Mouse (Mus musculus) heart, embryonic 15.5 days (tissue): ENCODE results near the gene Naip6. TPM values are rescaled to one million over a fixed set of nuclear protein-coding genes. Genes with fewer than 3 reads are reported as not detected.
"Not testable (repeated sequence)": the region's sequence is repeated elsewhere in the genome, so short reads cannot be mapped to it uniquely, and the experiment has no call there.

ENCODE experiments used
- ATAC-seq: fragments of 200-750 bp; cut with Nextera tagmentation; replicated peaks from 2 replicates; pipeline ENCODE4 v1.8.0; 2017; ENCODE audit warnings: low read depth, moderate TSS enrichment; ENCODE audit not compliant: insufficient number of reproducible peaks, insufficient read depth, low FRiP score
- H3K27ac ChIP-seq: fragments of 300-500 bp; sonication (generic); 2 replicates; pipeline ENCODE4 v1.5.1; 2015; ENCODE audit warnings: mild to moderate bottlenecking, inconsistent platforms
- H3K27me3 ChIP-seq: fragments of 300-500 bp; sonication (generic); 2 replicates; pipeline ENCODE4 v1.6.1; 2015; ENCODE audit warnings: inconsistent platforms
- H3K36me3 ChIP-seq: fragments of 300-500 bp; sonication (generic); 2 replicates; pipeline ENCODE4 v1.6.1; 2015; ENCODE audit warnings: mild to moderate bottlenecking, inconsistent platforms
- H3K4me1 ChIP-seq: fragments of 300-500 bp; sonication (generic); replicated peaks from 2 replicates; pipeline ENCODE4 v1.6.1; 2015; ENCODE audit warnings: inconsistent platforms
- H3K4me2 ChIP-seq: fragments of 300-500 bp; sonication (generic); 2 replicates; pipeline ENCODE4 v1.6.1; 2015; ENCODE audit warnings: inconsistent platforms, mild to moderate bottlenecking, moderate library complexity
- H3K4me3 ChIP-seq: fragments of 300-500 bp; sonication (generic); 2 replicates; pipeline ENCODE4 v1.5.1; 2015; ENCODE audit warnings: mild to moderate bottlenecking, inconsistent platforms
- H3K9ac ChIP-seq: fragments of 300-500 bp; sonication (generic); 2 replicates; pipeline ENCODE4 v1.6.1; 2015; ENCODE audit warnings: mild to moderate bottlenecking, inconsistent platforms
- H3K9me3 ChIP-seq: fragments of 300-500 bp; sonication (generic); replicated peaks from 2 replicates; pipeline ENCODE4 v1.6.1; 2016; ENCODE audit warnings: inconsistent platforms
- WGBS: fragments of 180-500 bp; shearing (Covaris S2); methylation state at CpG from one replicate; pipeline ENCODE4 v1.1.7; 2015; ENCODE audit warnings: mixed read lengths; 5-methylcytosine and 5-hydroxymethylcytosine counted together
- polyA plus RNA-seq: library from polyadenylated mRNA; unstranded; fragments of >200 nt; fragmentation: Nextera tagmentation; extraction: Ambion mirVana; gene quantifications from 2 replicates; pipeline ENCODE4 v1.2.1, GENCODE M21; 2015

The Naip6 gene
- polyA plus RNA-seq, 1 experiment from 2014 or later: 0.06 TPM

DNA sequence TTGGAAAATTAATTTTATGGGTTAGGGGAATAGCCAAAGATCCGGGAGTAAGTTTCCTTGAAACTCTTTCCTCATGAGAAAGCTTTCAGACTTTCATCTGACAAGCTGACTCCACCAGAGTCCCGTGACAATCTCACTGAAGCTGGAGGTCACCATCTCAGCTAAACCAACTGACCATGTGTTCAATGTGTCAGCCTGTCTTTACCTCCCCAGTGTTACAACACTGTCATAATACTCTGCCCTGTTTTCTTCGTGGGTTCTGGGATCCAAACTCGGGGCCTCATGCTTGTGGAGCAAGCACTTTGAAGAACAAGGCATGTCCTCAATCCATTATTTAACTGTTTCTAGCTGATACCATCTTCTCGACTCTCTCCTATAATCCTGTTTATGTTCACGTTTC, 61.5 kb downstream of the Naip6 start:
- ATAC-seq, H3K36me3 ChIP-seq, H3K9ac ChIP-seq, H3K27ac ChIP-seq, H3K4me2 ChIP-seq, H3K4me3 ChIP-seq, H3K27me3 ChIP-seq, H3K9me3 ChIP-seq, H3K4me1 ChIP-seq: not testable (repeated sequence)
- 74% methylated on average over 6 of the region's 6 CpGs for WGBS

DNA sequence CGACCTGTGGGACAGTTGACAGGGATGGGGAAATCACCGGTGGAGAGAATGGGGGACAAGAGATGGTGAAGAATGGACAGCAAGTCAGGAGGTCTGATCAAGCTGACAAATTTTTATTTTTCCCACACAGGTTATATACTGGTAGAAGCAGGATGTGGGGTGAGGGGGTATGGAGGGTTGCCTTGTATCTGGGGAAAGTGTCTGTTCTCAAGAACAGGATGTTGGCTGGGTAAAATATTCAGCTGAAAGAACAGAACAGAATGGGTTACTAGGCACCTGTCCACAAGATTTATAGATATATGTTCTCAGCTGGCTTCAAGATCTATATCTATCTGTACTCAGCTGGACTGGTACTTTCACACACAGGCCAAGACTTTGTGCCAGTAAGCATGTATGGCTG, 65.6 kb downstream of the Naip6 start:
- H3K9ac ChIP-seq, H3K27ac ChIP-seq, H3K9me3 ChIP-seq, H3K4me1 ChIP-seq, H3K27me3 ChIP-seq, H3K4me3 ChIP-seq, ATAC-seq, H3K36me3 ChIP-seq, H3K4me2 ChIP-seq: not testable (repeated sequence)
- 75% methylated on average over 2 of the region's 2 CpGs for WGBS

DNA sequence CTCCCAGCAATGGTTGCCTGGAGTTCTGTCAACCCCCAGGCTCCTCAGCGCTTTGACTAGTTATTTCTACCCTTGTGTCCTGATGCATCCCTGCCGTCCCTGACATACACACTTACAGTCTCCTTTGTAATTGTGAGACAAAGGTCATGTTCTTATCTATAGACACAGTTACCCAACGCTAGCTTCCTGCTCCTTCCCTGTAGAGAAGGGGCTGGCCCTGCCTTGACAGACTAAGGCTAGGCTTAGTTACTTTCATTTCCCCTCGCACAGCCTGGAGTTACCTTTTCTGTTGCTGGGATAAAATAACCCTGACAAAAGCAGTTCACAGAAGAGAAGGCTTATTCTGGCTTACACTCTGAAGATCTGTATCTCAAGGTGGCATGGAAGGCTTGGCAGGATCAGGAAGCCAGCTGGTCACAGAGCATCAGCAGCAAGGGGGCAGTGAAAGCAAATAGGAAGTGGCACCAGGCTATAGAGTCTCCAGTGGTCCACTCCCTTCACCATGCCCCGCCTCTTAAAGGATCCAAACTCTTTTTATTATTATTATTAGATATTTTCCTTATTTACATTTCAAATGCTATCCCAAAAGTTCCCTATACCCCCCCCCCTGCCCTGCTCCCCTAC, 70.5 kb downstream of the Naip6 start:
- 67% methylated on average over 5 of the region's 5 CpGs for WGBS
- H3K27ac ChIP-seq: not testable (repeated sequence)

DNA sequence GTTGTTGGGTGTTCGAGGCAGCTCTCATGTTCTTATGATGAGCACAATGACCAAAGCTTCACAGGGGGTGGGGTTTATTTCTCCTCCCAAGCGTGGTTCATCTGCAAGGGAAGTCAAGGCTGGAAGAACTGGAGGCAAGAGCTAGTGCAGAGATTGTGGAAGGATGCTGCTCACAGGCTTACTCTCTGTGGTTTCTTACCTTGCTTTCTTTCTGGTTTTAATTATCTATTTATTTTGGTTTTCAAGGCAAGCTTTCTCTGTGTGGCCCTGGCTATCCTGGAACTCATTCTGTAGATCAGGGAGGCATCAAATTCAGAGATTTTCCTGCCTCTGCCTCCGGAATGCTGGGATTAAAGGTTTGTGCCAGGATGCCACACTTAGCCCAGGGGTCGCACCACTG, 71.3 kb downstream of the Naip6 start, which contains the start of gene Naip5:
Naip5 (minus strand) TSS at position 101 of the 400 bp plus-strand sequence.
- not testable (repeated sequence) for H3K36me3 ChIP-seq, ATAC-seq, H3K4me3 ChIP-seq, H3K4me1 ChIP-seq, H3K4me2 ChIP-seq, H3K27ac ChIP-seq, H3K9ac ChIP-seq, H3K9me3 ChIP-seq, H3K27me3 ChIP-seq
- WGBS: 68% methylated on average over 4 of the region's 4 CpGs

More for the DNA sequence above, 70.5 kb downstream of the Naip6 start:
- not testable (repeated sequence) for H3K9ac ChIP-seq, H3K27me3 ChIP-seq, H3K4me2 ChIP-seq, ATAC-seq, H3K36me3 ChIP-seq, H3K4me3 ChIP-seq, H3K4me1 ChIP-seq, H3K9me3 ChIP-seq

DNA sequence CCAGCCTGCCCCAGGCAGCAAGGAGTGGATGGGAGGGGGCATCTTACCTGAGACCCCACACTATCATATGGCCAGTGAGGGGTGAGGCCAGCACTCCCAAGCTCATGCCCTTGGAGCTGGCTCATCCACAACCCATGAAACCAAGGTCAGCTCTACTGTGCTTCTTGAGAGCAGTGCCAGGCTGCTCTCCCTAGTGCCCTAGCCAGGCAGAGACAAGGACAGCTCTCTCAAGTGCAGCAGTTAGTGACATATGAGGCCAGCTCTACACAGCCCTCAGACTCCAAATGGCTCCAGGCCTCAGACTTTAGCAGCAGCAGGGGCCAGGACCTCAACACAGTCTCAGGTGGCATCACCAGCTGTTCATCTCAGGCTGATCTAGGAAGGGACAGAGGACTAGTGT, 73.8 kb downstream of the Naip6 start:
- Histone ChIP-seq H3K27me3 (no peaks in the 10 kb centered on the region), H3K4me3 (no peak overlapping the region), H3K4me2 (no peak overlapping the region), H3K9ac (no peak overlapping the region), H3K4me1 (no peaks in the 10 kb centered on the region), H3K27ac (no peak overlapping the region), H3K36me3 (no peaks in the 10 kb centered on the region), H3K9me3 (no peaks in the 10 kb centered on the region)
- no peak for ATAC-seq

Other genes with a start within 250 kb of the Naip6 start
- gene Bdp1, start 213.6 kb downstream of the Naip6 start, polyA plus RNA-seq: 21.1 and 22.5 TPM in 2 replicates
- 91.4 and 125 TPM in 2 replicates for gene Serf1, start 209.7 kb downstream of the Naip6 start, polyA plus RNA-seq
- gene Smn1, start 192.8 kb downstream of the Naip6 start, polyA plus RNA-seq: 21.4 and 27.5 TPM in 2 replicates
- gene Naip2, start 115.6 kb downstream of the Naip6 start, polyA plus RNA-seq: 0.08 and 0.18 TPM in 2 replicates
- gene Naip5, start 71.4 kb downstream of the Naip6 start, polyA plus RNA-seq: 0.16 and 0.32 TPM in 2 replicates
- not detected in 2 replicates for gene Naip1, start 135.2 kb upstream of the Naip6 start, polyA plus RNA-seq
- 39.4 and 39.9 TPM in 2 replicates for gene Gtf2h2, start 174.9 kb upstream of the Naip6 start, polyA plus RNA-seq
- gene Ocln, start 235.0 kb upstream of the Naip6 start, polyA plus RNA-seq: 2.2 and 3.8 TPM in 2 replicates